Mouse (Mus musculus): ENCODE data around the gene Itch. TPM values are rescaled to one million over a fixed set of nuclear protein-coding genes. Genes with fewer than 3 reads are reported as not detected.

Gene Itch
- total RNA-seq, 2 experiments from 2014 or later, result 36.4 to 38.0 TPM

- intact Hi-C loops (cut with DNase I), result loop anchor here (5.0 kb wide), 1 partner anchor 106 kb away; the partner anchor contains the start of gene Trp53inp2
- peak; percentile 96 to 99 for DNase-seq
These were observed 142.9 kb downstream of the Itch start, which contains the start of gene Map1lc3a for GRCm38 (mm10) chr2:155276195-155276594. Map1lc3a (plus strand) TSS chr2:155276297.

Other genes starting within 250 kb of the Itch start
- gene Eif2s2, start 240.6 kb upstream of the Itch start, total RNA-seq (2021), result 10 to 100 TPM; 51.6 to 54.7 TPM
- gene Gm14226, start 115.2 kb upstream of the Itch start, total RNA-seq (2021), result under 1 TPM; 0.12 to 0.24 TPM
- gene Ahcy, start 59.0 kb upstream of the Itch start, total RNA-seq (2021), result 10 to 100 TPM in 1 of 2 experiments, 1 to 10 TPM in 1; 8.8 to 11.3 TPM
- gene Dynlrb1, start 103.0 kb downstream of the Itch start, total RNA-seq (2021), result 100 to 1,000 TPM; 177 to 185 TPM
- 100 to 1,000 TPM; 692 to 703 TPM for gene Map1lc3a, start 142.8 kb downstream of the Itch start, total RNA-seq (2021)
- gene Pigu, start 223.9 kb downstream of the Itch start, total RNA-seq (2021), result 10 to 100 TPM; 29.6 TPM
- 100 to 1,000 TPM; 560 to 604 TPM for gene Trp53inp2, start 247.6 kb downstream of the Itch start, total RNA-seq (2021)